Mouse (Mus musculus): ENCODE measurements at regions not wholly inside any gene's neighbourhood (a gene's known extent, or its start where the extent isn't known, plus 50 kb on each side); places are given as distances from the start of the nearest gene placed in this dataset.

GRCm38 (mm10) chr4:31417161-31417560, 546.7 kb upstream of the Map3k7 start:
- Histone ChIP-seq H3K36me3 (no peaks in the 10 kb centered on the region), H3K4me1 (no peaks in the 10 kb centered on the region), H3K9ac (no peak overlapping the region), H3K4me2 (replicated peaks) (no peak overlapping the region), H3K4me3 (no peak overlapping the region), H3K9me3 (no peaks in the 10 kb centered on the region), H3K27me3 (replicated peaks) (no peaks in the 10 kb centered on the region), H3K27ac (no peak overlapping the region)
- WGBS: 95% methylated on average over 4 of the region's 4 CpGs
- no peak for ATAC-seq (ENCODE audit: low FRiP score, low read depth)

GRCm38 (mm10) chr4:31419240-31419639, 544.7 kb upstream of the Map3k7 start:
- peak; percentile 65; the same call in 1 of the 2 replicates for ATAC-seq (ENCODE audit: low FRiP score, low read depth)
- WGBS: 14% methylated on average over 6 of the region's 6 CpGs
- H3K27me3 ChIP-seq (replicated peaks): no peaks in the 10 kb centered on the region
- no peak overlapping the region for H3K4me2 ChIP-seq (replicated peaks)
- no peaks in the 10 kb centered on the region for H3K36me3 ChIP-seq
- H3K9ac ChIP-seq: no peak overlapping the region
- H3K9me3 ChIP-seq: no peaks in the 10 kb centered on the region
- H3K4me1 ChIP-seq: no peaks in the 10 kb centered on the region
- no peak overlapping the region for H3K27ac ChIP-seq
- H3K4me3 ChIP-seq: no peak overlapping the region

GRCm38 (mm10) chr4:31420167-31420566, 543.7 kb upstream of the Map3k7 start:
- WGBS: 93% methylated on average over 9 of the region's 9 CpGs
- Histone ChIP-seq H3K9me3 (no peaks in the 10 kb centered on the region), H3K4me1 (no peaks in the 10 kb centered on the region), H3K27ac (no peak overlapping the region), H3K36me3 (no peaks in the 10 kb centered on the region), H3K27me3 (replicated peaks) (no peaks in the 10 kb centered on the region), H3K4me3 (no peak overlapping the region), H3K9ac (no peak overlapping the region), H3K4me2 (replicated peaks) (no peak overlapping the region)
- no peak for ATAC-seq (ENCODE audit: low FRiP score, low read depth)

GRCm38 (mm10) chr4:31421386-31421785, 542.5 kb upstream of the Map3k7 start:
- H3K4me1 ChIP-seq: no peaks in the 10 kb centered on the region
- no peaks in the 10 kb centered on the region for H3K27me3 ChIP-seq (replicated peaks)
- 85% methylated on average over 5 of the region's 5 CpGs for WGBS
- H3K36me3 ChIP-seq: no peaks in the 10 kb centered on the region
- H3K9ac ChIP-seq: no peak overlapping the region
- H3K4me2 ChIP-seq (replicated peaks): no peak overlapping the region
- no peak overlapping the region for H3K4me3 ChIP-seq
- H3K27ac ChIP-seq: no peak overlapping the region
- no peak for ATAC-seq (ENCODE audit: low FRiP score, low read depth)
- no peaks in the 10 kb centered on the region for H3K9me3 ChIP-seq

GRCm38 (mm10) chr4:31425135-31425534, 538.8 kb upstream of the Map3k7 start:
- Histone ChIP-seq H3K4me3 (no peak overlapping the region), H3K4me2 (replicated peaks) (no peak overlapping the region), H3K27ac (no peak overlapping the region), H3K9me3 (no peaks in the 10 kb centered on the region), H3K27me3 (replicated peaks) (no peaks in the 10 kb centered on the region), H3K36me3 (no peaks in the 10 kb centered on the region), H3K4me1 (no peaks in the 10 kb centered on the region), H3K9ac (no peak overlapping the region)
- WGBS: 54% methylated on average over 7 of the region's 7 CpGs
- ATAC-seq (ENCODE audit: low FRiP score, low read depth): 0 out of 2 replicates have a peak, but pooled peaks have one; percentile 37

- no peak overlapping the region for H3K4me2 ChIP-seq (replicated peaks)
- H3K9me3 ChIP-seq: no peaks in the 10 kb centered on the region
- H3K27me3 ChIP-seq (replicated peaks): no peaks in the 10 kb centered on the region
- 80% methylated on average over 4 of the region's 4 CpGs for WGBS
- H3K27ac ChIP-seq: no peak overlapping the region
- no peak overlapping the region for H3K9ac ChIP-seq
- ATAC-seq (ENCODE audit: low FRiP score, low read depth): no peak
- H3K36me3 ChIP-seq: no peaks in the 10 kb centered on the region
- H3K4me3 ChIP-seq: no peak overlapping the region
- no peaks in the 10 kb centered on the region for H3K4me1 ChIP-seq
Measured at GRCm38 (mm10) chr4:31425716-31426115, 538.2 kb upstream of the Map3k7 start.

GRCm38 (mm10) chr4:31426169-31427030, 537.5 kb upstream of the Map3k7 start:
- Histone ChIP-seq H3K4me2 (replicated peaks) (no peak overlapping the region), H3K4me3 (no peak overlapping the region), H3K27me3 (replicated peaks) (no peaks in the 10 kb centered on the region), H3K36me3 (no peaks in the 10 kb centered on the region), H3K4me1 (no peaks in the 10 kb centered on the region), H3K9me3 (no peaks in the 10 kb centered on the region), H3K9ac (no peak overlapping the region), H3K27ac (no peak overlapping the region)
- ATAC-seq (ENCODE audit: low FRiP score, low read depth): no peak
- WGBS: 80% methylated on average over 7 of the region's 7 CpGs

- Histone ChIP-seq H3K36me3 (no peaks in the 10 kb centered on the region), H3K9me3 (no peaks in the 10 kb centered on the region), H3K4me3 (no peak overlapping the region), H3K9ac (no peak overlapping the region), H3K4me2 (replicated peaks) (no peak overlapping the region), H3K27me3 (replicated peaks) (no peaks in the 10 kb centered on the region), H3K4me1 (no peaks in the 10 kb centered on the region), H3K27ac (no peak overlapping the region)
- no peak for ATAC-seq (ENCODE audit: low FRiP score, low read depth)
- 90% methylated on average over 7 of the region's 7 CpGs for WGBS
Measured at GRCm38 (mm10) chr4:31433943-31434342, 530.0 kb upstream of the Map3k7 start.

- no peaks in the 10 kb centered on the region for H3K9me3 ChIP-seq
- WGBS: 83% methylated on average over 7 of the region's 7 CpGs
- H3K9ac ChIP-seq: no peak overlapping the region
- H3K4me1 ChIP-seq: no peaks in the 10 kb centered on the region
- H3K27me3 ChIP-seq (replicated peaks): no peaks in the 10 kb centered on the region
- no peak for ATAC-seq (ENCODE audit: low FRiP score, low read depth)
- H3K4me3 ChIP-seq: no peak overlapping the region
- no peak overlapping the region for H3K27ac ChIP-seq
- no peaks in the 10 kb centered on the region for H3K36me3 ChIP-seq
- H3K4me2 ChIP-seq (replicated peaks): no peak overlapping the region
Measured at GRCm38 (mm10) chr4:31454898-31455297, 509.0 kb upstream of the Map3k7 start.

GRCm38 (mm10) chr4:31455466-31455865, 508.4 kb upstream of the Map3k7 start:
- no peaks in the 10 kb centered on the region for H3K27me3 ChIP-seq (replicated peaks)
- no peaks in the 10 kb centered on the region for H3K9me3 ChIP-seq
- H3K36me3 ChIP-seq: no peaks in the 10 kb centered on the region
- 78% methylated on average over 4 of the region's 4 CpGs for WGBS
- no peak overlapping the region for H3K27ac ChIP-seq
- H3K4me1 ChIP-seq: no peaks in the 10 kb centered on the region
- no peak overlapping the region for H3K9ac ChIP-seq
- no peak overlapping the region for H3K4me2 ChIP-seq (replicated peaks)
- H3K4me3 ChIP-seq: no peak overlapping the region
- ATAC-seq (ENCODE audit: low FRiP score, low read depth): no peak

- Histone ChIP-seq H3K9me3 (no peaks in the 10 kb centered on the region), H3K4me2 (replicated peaks) (no peak overlapping the region), H3K4me3 (no peak overlapping the region), H3K27ac (no peak overlapping the region), H3K4me1 (no peaks in the 10 kb centered on the region), H3K36me3 (no peaks in the 10 kb centered on the region), H3K27me3 (replicated peaks) (no peaks in the 10 kb centered on the region), H3K9ac (no peak overlapping the region)
- 78% methylated on average over 4 of the region's 4 CpGs for WGBS
- no peak for ATAC-seq (ENCODE audit: low FRiP score, low read depth)
Measured at GRCm38 (mm10) chr4:31462456-31462855, 501.4 kb upstream of the Map3k7 start.

- WGBS: 91% methylated on average over 5 of the region's 5 CpGs
- Histone ChIP-seq H3K27ac (no peak overlapping the region), H3K9ac (no peak overlapping the region), H3K36me3 (no peaks in the 10 kb centered on the region), H3K27me3 (replicated peaks) (no peaks in the 10 kb centered on the region), H3K4me1 (no peaks in the 10 kb centered on the region), H3K4me2 (replicated peaks) (no peak overlapping the region), H3K9me3 (no peaks in the 10 kb centered on the region), H3K4me3 (no peak overlapping the region)
- ATAC-seq (ENCODE audit: low FRiP score, low read depth): no peak
Measured at GRCm38 (mm10) chr4:31463130-31463698, 500.7 kb upstream of the Map3k7 start.

GRCm38 (mm10) chr4:31468306-31468705, 495.6 kb upstream of the Map3k7 start:
- WGBS: 61% methylated on average over 9 of the region's 9 CpGs
- H3K27ac ChIP-seq: no peak overlapping the region
- no peaks in the 10 kb centered on the region for H3K27me3 ChIP-seq (replicated peaks)
- no peaks in the 10 kb centered on the region for H3K9me3 ChIP-seq
- 0 out of 2 replicates have a peak overlapping the region, but pooled peaks have one; percentile 7 for H3K4me2 ChIP-seq (replicated peaks)
- no peaks in the 10 kb centered on the region for H3K4me1 ChIP-seq
- H3K9ac ChIP-seq: no peak overlapping the region
- no peak for ATAC-seq (ENCODE audit: low FRiP score, low read depth)
- no peak overlapping the region for H3K4me3 ChIP-seq
- H3K36me3 ChIP-seq: no peaks in the 10 kb centered on the region
